Mouse (Mus musculus): ENCODE results near the gene Fam189a1. TPM values are rescaled to one million over a fixed set of nuclear protein-coding genes. Genes with fewer than 3 reads are reported as not detected.

The Fam189a1 gene
- polyA plus RNA-seq, 1 experiment from 2014 or later, result 0.20 TPM

- no peak for ATAC-seq (ENCODE audit: low read depth)
- Histone ChIP-seq H3K36me3 (ENCODE audit: control insufficient read depth, insufficient read depth, low read length) (no peaks in the 10 kb centered on the region), H3K4me2 (ENCODE audit: low read depth, low read length) (no peak overlapping the region), H3K9ac (ENCODE audit: low read length) (no peak overlapping the region), H3K27me3 (ENCODE audit: control insufficient read depth, insufficient read depth, low read depth, low read length) (no peaks in the 10 kb centered on the region), H3K9me3 (ENCODE audit: control insufficient read depth, low read length) (no peaks in the 10 kb centered on the region), H3K4me3 (ENCODE audit: low read length) (no peak overlapping the region), H3K27ac (ENCODE audit: low read length) (no peak overlapping the region), H3K4me1 (replicated peaks; ENCODE audit: control insufficient read depth, insufficient read depth, low read length) (peaks cover 4% of the 10 kb centered on the region; the same call in 1 of the 2 replicates)
- 66% methylated on average over 6 of the region's 6 CpGs for WGBS
These were observed 70.4 kb downstream of the Fam189a1 start for GRCm38 (mm10) chr7:65085972-65086371.

GRCm38 (mm10) chr7:65082778-65083091 lies 73.6 kb downstream of the Fam189a1 start:
- H3K4me3 ChIP-seq (ENCODE audit: low read length), result no peak overlapping the region
- peaks cover 4% of the 10 kb centered on the region; the same call in 1 of the 2 replicates for H3K4me1 ChIP-seq (replicated peaks; ENCODE audit: control insufficient read depth, insufficient read depth, low read length)
- no peak overlapping the region for H3K4me2 ChIP-seq (ENCODE audit: low read depth, low read length)
- H3K27me3 ChIP-seq (ENCODE audit: control insufficient read depth, insufficient read depth, low read depth, low read length), result no peaks in the 10 kb centered on the region
- H3K9ac ChIP-seq (ENCODE audit: low read length), result no peak overlapping the region
- no peak overlapping the region for H3K27ac ChIP-seq (ENCODE audit: low read length)
- H3K9me3 ChIP-seq (ENCODE audit: control insufficient read depth, low read length), result no peaks in the 10 kb centered on the region
- no peaks in the 10 kb centered on the region for H3K36me3 ChIP-seq (ENCODE audit: control insufficient read depth, insufficient read depth, low read length)
- ATAC-seq (ENCODE audit: low read depth), result peak; percentile 41; the same call in 1 of the 2 replicates
- 35% methylated on average over 3 of the region's 3 CpGs for WGBS

- Histone ChIP-seq H3K4me1 (replicated peaks; ENCODE audit: control insufficient read depth, insufficient read depth, low read length) (peaks cover 4% of the 10 kb centered on the region; the same call in 1 of the 2 replicates), H3K9ac (ENCODE audit: low read length) (no peak overlapping the region), H3K4me2 (ENCODE audit: low read depth, low read length) (no peak overlapping the region), H3K27me3 (ENCODE audit: control insufficient read depth, insufficient read depth, low read depth, low read length) (no peaks in the 10 kb centered on the region), H3K27ac (ENCODE audit: low read length) (peak overlapping the region; percentile 6; the same call in 1 of the 2 replicates), H3K4me3 (ENCODE audit: low read length) (no peak overlapping the region), H3K9me3 (ENCODE audit: control insufficient read depth, low read length) (no peaks in the 10 kb centered on the region), H3K36me3 (ENCODE audit: control insufficient read depth, insufficient read depth, low read length) (no peaks in the 10 kb centered on the region)
- ATAC-seq (ENCODE audit: low read depth), result peak; percentile 49
- 33% methylated on average over 6 of the region's 6 CpGs for WGBS
These were observed 74.2 kb downstream of the Fam189a1 start for GRCm38 (mm10) chr7:65081979-65082777.

GRCm38 (mm10) chr7:65076134-65076533 lies 80.2 kb downstream of the Fam189a1 start:
- ATAC-seq (ENCODE audit: low read depth), result no peak

GRCm38 (mm10) chr7:65074194-65074593 lies 82.2 kb downstream of the Fam189a1 start:
- WGBS, result 36% methylated on average over 9 of the region's 9 CpGs
- no peaks in the 10 kb centered on the region for H3K4me1 ChIP-seq (replicated peaks; ENCODE audit: control insufficient read depth, insufficient read depth, low read length)
- no peak overlapping the region for H3K9ac ChIP-seq (ENCODE audit: low read length)
- H3K36me3 ChIP-seq (ENCODE audit: control insufficient read depth, insufficient read depth, low read length), result no peaks in the 10 kb centered on the region
- H3K9me3 ChIP-seq (ENCODE audit: control insufficient read depth, low read length), result no peaks in the 10 kb centered on the region
- H3K4me2 ChIP-seq (ENCODE audit: low read depth, low read length), result no peak overlapping the region
- no peak overlapping the region for H3K4me3 ChIP-seq (ENCODE audit: low read length)
- ATAC-seq (ENCODE audit: low read depth), result no peak
- H3K27ac ChIP-seq (ENCODE audit: low read length), result no peak overlapping the region
- H3K27me3 ChIP-seq (ENCODE audit: control insufficient read depth, insufficient read depth, low read depth, low read length), result no peaks in the 10 kb centered on the region

More at GRCm38 (mm10) chr7:65076134-65076533, 80.2 kb downstream of the Fam189a1 start:
- Histone ChIP-seq H3K9ac (ENCODE audit: low read length) (no peak overlapping the region), H3K36me3 (ENCODE audit: control insufficient read depth, insufficient read depth, low read length) (no peaks in the 10 kb centered on the region), H3K27ac (ENCODE audit: low read length) (no peak overlapping the region), H3K4me3 (ENCODE audit: low read length) (no peak overlapping the region), H3K27me3 (ENCODE audit: control insufficient read depth, insufficient read depth, low read depth, low read length) (no peaks in the 10 kb centered on the region), H3K4me1 (replicated peaks; ENCODE audit: control insufficient read depth, insufficient read depth, low read length) (no peaks in the 10 kb centered on the region), H3K4me2 (ENCODE audit: low read depth, low read length) (no peak overlapping the region), H3K9me3 (ENCODE audit: control insufficient read depth, low read length) (no peaks in the 10 kb centered on the region)
- WGBS, result 86% methylated on average over 4 of the region's 4 CpGs

GRCm38 (mm10) chr7:65073555-65073954 lies 82.8 kb downstream of the Fam189a1 start:
- no peak overlapping the region for H3K27ac ChIP-seq (ENCODE audit: low read length)
- H3K36me3 ChIP-seq (ENCODE audit: control insufficient read depth, insufficient read depth, low read length), result no peaks in the 10 kb centered on the region
- H3K4me3 ChIP-seq (ENCODE audit: low read length), result no peak overlapping the region
- WGBS, result 24% methylated on average over 6 of the region's 6 CpGs
- H3K9ac ChIP-seq (ENCODE audit: low read length), result no peak overlapping the region
- H3K9me3 ChIP-seq (ENCODE audit: control insufficient read depth, low read length), result no peaks in the 10 kb centered on the region
- no peaks in the 10 kb centered on the region for H3K27me3 ChIP-seq (ENCODE audit: control insufficient read depth, insufficient read depth, low read depth, low read length)
- no peak overlapping the region for H3K4me2 ChIP-seq (ENCODE audit: low read depth, low read length)
- no peak for ATAC-seq (ENCODE audit: low read depth)
- no peaks in the 10 kb centered on the region for H3K4me1 ChIP-seq (replicated peaks; ENCODE audit: control insufficient read depth, insufficient read depth, low read length)

GRCm38 (mm10) chr7:65066211-65066610 lies 90.2 kb downstream of the Fam189a1 start:
- Histone ChIP-seq H3K9ac (ENCODE audit: low read length) (no peak overlapping the region), H3K4me2 (ENCODE audit: low read depth, low read length) (no peak overlapping the region), H3K9me3 (ENCODE audit: control insufficient read depth, low read length) (no peaks in the 10 kb centered on the region), H3K36me3 (ENCODE audit: control insufficient read depth, insufficient read depth, low read length) (no peaks in the 10 kb centered on the region), H3K27ac (ENCODE audit: low read length) (no peak overlapping the region), H3K27me3 (ENCODE audit: control insufficient read depth, insufficient read depth, low read depth, low read length) (no peaks in the 10 kb centered on the region), H3K4me1 (replicated peaks; ENCODE audit: control insufficient read depth, insufficient read depth, low read length) (no peaks in the 10 kb centered on the region), H3K4me3 (ENCODE audit: low read length) (no peak overlapping the region)
- ATAC-seq (ENCODE audit: low read depth), result no peak
- 72% methylated on average over 7 of the region's 7 CpGs for WGBS

GRCm38 (mm10) chr7:65065457-65065856 lies 90.9 kb downstream of the Fam189a1 start:
- Histone ChIP-seq H3K4me2 (ENCODE audit: low read depth, low read length) (no peak overlapping the region), H3K36me3 (ENCODE audit: control insufficient read depth, insufficient read depth, low read length) (no peaks in the 10 kb centered on the region), H3K4me1 (replicated peaks; ENCODE audit: control insufficient read depth, insufficient read depth, low read length) (no peaks in the 10 kb centered on the region), H3K27ac (ENCODE audit: low read length) (no peak overlapping the region), H3K9ac (ENCODE audit: low read length) (no peak overlapping the region), H3K4me3 (ENCODE audit: low read length) (no peak overlapping the region), H3K27me3 (ENCODE audit: control insufficient read depth, insufficient read depth, low read depth, low read length) (no peaks in the 10 kb centered on the region), H3K9me3 (ENCODE audit: control insufficient read depth, low read length) (no peaks in the 10 kb centered on the region)
- no peak for ATAC-seq (ENCODE audit: low read depth)
- 65% methylated on average over 7 of the region's 7 CpGs for WGBS

GRCm38 (mm10) chr7:65064638-65065037 lies 91.7 kb downstream of the Fam189a1 start:
- no peaks in the 10 kb centered on the region for H3K9me3 ChIP-seq (ENCODE audit: control insufficient read depth, low read length)
- H3K4me3 ChIP-seq (ENCODE audit: low read length), result no peak overlapping the region
- H3K4me1 ChIP-seq (replicated peaks; ENCODE audit: control insufficient read depth, insufficient read depth, low read length), result no peaks in the 10 kb centered on the region
- no peaks in the 10 kb centered on the region for H3K27me3 ChIP-seq (ENCODE audit: control insufficient read depth, insufficient read depth, low read depth, low read length)
- no peak overlapping the region for H3K4me2 ChIP-seq (ENCODE audit: low read depth, low read length)
- no peaks in the 10 kb centered on the region for H3K36me3 ChIP-seq (ENCODE audit: control insufficient read depth, insufficient read depth, low read length)
- H3K9ac ChIP-seq (ENCODE audit: low read length), result no peak overlapping the region
- H3K27ac ChIP-seq (ENCODE audit: low read length), result no peak overlapping the region
- ATAC-seq (ENCODE audit: low read depth), result no peak
- WGBS, result 48% methylated on average over 5 of the region's 5 CpGs
